Mouse (Mus musculus): ENCODE measurements around the gene Tbx5.

DNA sequence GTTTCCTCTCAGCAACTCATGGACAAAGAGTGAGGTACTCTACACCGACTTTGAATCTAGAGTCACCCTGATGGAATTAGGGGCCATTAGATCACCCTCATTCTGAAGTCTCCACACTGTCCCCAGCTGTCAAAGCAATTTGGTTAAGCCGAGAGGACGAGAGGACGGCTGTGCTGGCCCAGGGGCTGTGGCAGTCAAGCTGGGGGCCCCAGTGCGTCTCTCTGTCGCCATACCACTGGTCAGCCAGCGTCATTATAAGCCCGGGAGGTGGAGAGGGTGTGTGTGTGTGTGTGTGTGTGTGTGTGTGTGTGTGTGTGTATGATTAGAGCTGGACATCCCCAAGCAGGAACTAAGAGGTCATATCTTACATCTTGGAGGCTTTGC, 10.9 kb downstream of the Tbx5 start:
- no peak for TF ChIP-seq CTCF (IDR thresholded peaks at IDR 0.05; ENCODE audit: control insufficient read depth, insufficient read depth, insufficient read length)
- no peak for TF ChIP-seq CEBPB (IDR thresholded peaks at IDR 0.05; ENCODE audit: low read depth)

Data from C2C12 (cell line).